Comparison of ENCODE assay signal across 21 mouse cellular contexts in genomic region chr6:136167361-136167760, GRCm38 (mm10). TPM values are rescaled to one million over a fixed set of nuclear protein-coding genes. Genes with fewer than 3 reads are reported as not detected.
A peak's percentile ranks its signal among the peaks of the same experiment; 100 is the strongest.
DNase-seq lines count a peak whose midpoint lies in the region; ATAC-seq and TF ChIP-seq lines count a peak whose summit lies in the region.
"Had no signal": no experiment of that assay in that cellular context is flagged by ENCODE, and none has a peak within 500 bp of the region (broad histone marks: within the 10 kb centered on the region; RNA-seq: fewer than 3 reads in every experiment).

No protein-coding gene starts in this region.

- TF ChIP-seq POLR2A in cortical plate, adult 2 months (IDR thresholded peaks at IDR 0.05; ENCODE audit: extremely low read depth, insufficient read depth, low read length), result no peak

- no peak for ATAC-seq in hindbrain, embryonic 14.5 days (ENCODE audit: low FRiP score)
- no peak for ATAC-seq in hindbrain, embryonic 11.5 days (ENCODE audit: low FRiP score)
- ATAC-seq in midbrain, postnatal 0 days (ENCODE audit: low FRiP score), result no peak
- no peak for ATAC-seq in monocyte, adult 5-6 weeks (replicated peaks; ENCODE audit: insufficient number of reproducible peaks, low FRiP score, low TSS enrichment, poor library complexity, severe bottlenecking)
- ATAC-seq: lung, postnatal 0 days had no signal

- H3K27ac ChIP-seq in hindbrain, embryonic 14.5 days, result no peak overlapping the region
- H3K27ac ChIP-seq in hindbrain, embryonic 11.5 days (ENCODE audit: low read depth, low read length), result no peak overlapping the region
- H3K27ac ChIP-seq in cortical plate, adult 2 months (ENCODE audit: insufficient read depth, low read length), result no peak overlapping the region
- H3K27ac ChIP-seq in midbrain, postnatal 0 days (ENCODE audit: low read depth, low read length), result no peak overlapping the region
- H3K27ac ChIP-seq: kidney, postnatal 0 days; stomach, embryonic 15.5 days had no signal

- H3K36me3 ChIP-seq in hindbrain, embryonic 14.5 days (replicated peaks; ENCODE audit: control insufficient read depth, insufficient read depth), result no peaks in the 10 kb centered on the region
- no peaks in the 10 kb centered on the region for H3K36me3 ChIP-seq in hindbrain, embryonic 11.5 days (ENCODE audit: control insufficient read depth, insufficient read depth, low read length)
- 0 out of 2 replicates have a peak, but pooled peaks cover 3% of the 10 kb centered on the region for H3K36me3 ChIP-seq in midbrain, postnatal 0 days (ENCODE audit: insufficient read depth, low read length)
- H3K36me3 ChIP-seq: stomach, embryonic 15.5 days had no signal

- 79% methylated on average over 5 of the region's 5 CpGs for WGBS in hindbrain, embryonic 14.5 days
- WGBS in hindbrain, embryonic 11.5 days, result 77% methylated on average over 5 of the region's 5 CpGs
- 65% methylated on average over 5 of the region's 5 CpGs for WGBS in midbrain, postnatal 0 days

- peaks cover 3% of the 10 kb centered on the region; the same call in 1 of the 2 replicates for H3K27me3 ChIP-seq in hindbrain, embryonic 14.5 days (ENCODE audit: control insufficient read depth, insufficient read depth, low read length)
- H3K27me3 ChIP-seq in hindbrain, embryonic 11.5 days (ENCODE audit: control insufficient read depth, insufficient read depth, low read length), result peaks cover 18% of the 10 kb centered on the region
- no peaks in the 10 kb centered on the region for H3K27me3 ChIP-seq in midbrain, postnatal 0 days (ENCODE audit: insufficient read depth, low read length)

- no peak overlapping the region for H3K9ac ChIP-seq in hindbrain, embryonic 14.5 days
- no peak overlapping the region for H3K9ac ChIP-seq in hindbrain, embryonic 11.5 days (ENCODE audit: low read depth, low read length)
- 0 out of 2 replicates have a peak overlapping the region, but pooled peaks have one; percentile 8 for H3K9ac ChIP-seq in midbrain, postnatal 0 days (replicated peaks; ENCODE audit: low read length, poor library complexity, severe bottlenecking)
- H3K9ac ChIP-seq: stomach, embryonic 15.5 days had no signal

- TF ChIP-seq CTCF in cortical plate, adult 2 months (IDR thresholded peaks at IDR 0.05; ENCODE audit: extremely low read depth, insufficient read depth, low read length), result peak; percentile 37; the same call in 1 of the 2 replicates
- peak; percentile 37; the same call in 1 of the 2 replicates for TF ChIP-seq CTCF in midbrain, postnatal 0 days (IDR thresholded peaks at IDR 0.05)

- no peaks in the 10 kb centered on the region for H3K9me3 ChIP-seq in hindbrain, embryonic 14.5 days (ENCODE audit: control insufficient read depth, low read length)
- H3K9me3 ChIP-seq in hindbrain, embryonic 11.5 days (ENCODE audit: control insufficient read depth, low read length), result no peaks in the 10 kb centered on the region
- H3K9me3 ChIP-seq in midbrain, postnatal 0 days (ENCODE audit: low read length), result no peaks in the 10 kb centered on the region
- H3K9me3 ChIP-seq: stomach, embryonic 15.5 days had no signal

- H3K4me1 ChIP-seq in hindbrain, embryonic 14.5 days (replicated peaks; ENCODE audit: control insufficient read depth, insufficient read depth, low read length), result peaks cover 50% of the 10 kb centered on the region
- H3K4me1 ChIP-seq in hindbrain, embryonic 11.5 days (replicated peaks; ENCODE audit: control insufficient read depth, insufficient read depth, low read length), result no peaks in the 10 kb centered on the region; the same call in 1 of the 2 replicates
- H3K4me1 ChIP-seq in cortical plate, adult 2 months (ENCODE audit: control insufficient read depth, insufficient read depth, low read length), result peaks cover 8% of the 10 kb centered on the region
- H3K4me1 ChIP-seq in midbrain, postnatal 0 days (ENCODE audit: insufficient read depth, low read length), result peaks cover 23% of the 10 kb centered on the region

- H3K4me2 ChIP-seq in hindbrain, embryonic 14.5 days (replicated peaks), result peak overlapping the region; percentile 71
- no peak overlapping the region for H3K4me2 ChIP-seq in hindbrain, embryonic 11.5 days (replicated peaks; ENCODE audit: low read depth, low read length)
- peak overlapping the region; percentile 57 for H3K4me2 ChIP-seq in midbrain, postnatal 0 days (ENCODE audit: low read depth, low read length, poor library complexity, severe bottlenecking)
- H3K4me2 ChIP-seq: heart, embryonic 11.5 days; stomach, embryonic 15.5 days had no signal

- peak overlapping the region; percentile 13; the same call in 1 of the 2 replicates for H3K4me3 ChIP-seq in hindbrain, embryonic 14.5 days (replicated peaks; ENCODE audit: low read length)
- H3K4me3 ChIP-seq in hindbrain, embryonic 11.5 days (ENCODE audit: low read depth, low read length), result no peak overlapping the region
- H3K4me3 ChIP-seq in cortical plate, adult 2 months (ENCODE audit: insufficient read depth, low read length), result peak overlapping the region; percentile 59
- peak overlapping the region; percentile 20 for H3K4me3 ChIP-seq in midbrain, postnatal 0 days (ENCODE audit: low read depth, low read length)
- H3K4me3 ChIP-seq: erythroblast, embryonic 14.5 days; stomach, embryonic 15.5 days had no signal

- DNase-seq in hindbrain, embryonic 14.5 days (ENCODE audit: low spot score), result no peak
- DNase-seq in hindbrain, embryonic 11.5 days (ENCODE audit: low spot score), result no peak
- peak; percentile 70 for DNase-seq in brain, adult 2 months (ENCODE audit: low read depth, low spot score)
- DNase-seq in midbrain, postnatal 0 days (ENCODE audit: low spot score), result no peak
- DNase-seq in natural killer cell, adult 2 months (ENCODE audit: low spot score in 2 of 2), result no peak
- DNase-seq: cerebellum, adult 8-10 months; heart, postnatal 10 days; kidney, adult 18-20 months; left cerebral cortex, postnatal 4 days; liver; retina, postnatal 1 day; thymus, adult 2 months had no signal

RNA-seq across cellular contexts. Expression of gene Grin2b, which starts 6.0 kb away (rescaled TPM):
- 41.9 and 50.7 TPM in 2 replicates for polyA plus RNA-seq in hindbrain, embryonic 14.5 days (2014; fragmentation: Nextera tagmentation; extraction: Ambion mirVana)
- polyA plus RNA-seq in hindbrain, embryonic 11.5 days (2014; fragmentation: Nextera tagmentation; extraction: Ambion mirVana), result 1.4 and 2.0 TPM in 2 replicates
- 44.7 and 46.9 TPM in 2 replicates for polyA plus RNA-seq in cortical plate, adult 2 months (2012; rRNA removed)
- total RNA-seq in midbrain, postnatal 0 days (2014; rRNA removed), result 64.1 and 71.6 TPM in 2 replicates
- 73.3 and 76.4 TPM in 2 replicates for polyA plus RNA-seq in midbrain, postnatal 0 days (2015; fragmentation: Nextera tagmentation; extraction: Ambion mirVana)
- 0.10 TPM in 1 of 3 replicates, not detected in the others for total RNA-seq in monocyte, adult 5-6 weeks (2017)
- polyA plus RNA-seq: erythroblast, embryonic 14.5 days; liver, embryonic 16.5 days; urinary bladder, adult 2 months had no signal

Comparison
In these comparisons a context has a peak if more than half of its experiments do, and no peak if none do; other contexts are left out.
1. RNA of gene Grin2b, which starts 6.0 kb away (polyA plus RNA-seq): 73.3 to 76.4 TPM in midbrain, postnatal 0 days, 41.9 to 50.7 TPM in hindbrain, embryonic 14.5 days and 44.7 to 46.9 TPM in cortical plate, adult 2 months; 1.4 to 2.0 TPM in hindbrain, embryonic 11.5 days; every median in the first group is over 10 times any median in the second.